Mouse (Mus musculus) lung, adult 10 weeks (tissue): ENCODE data around the gene Gcc2. TPM values are rescaled to one million over a fixed set of nuclear protein-coding genes. Genes with fewer than 3 reads are reported as not detected.

Experiments
- polyA plus RNA-seq: library from polyadenylated mRNA; stranded (reverse); fragments of 350-450 nt; fragmentation: Illumina TruSeq; extraction: RNeasy Lipid Tissue Mini Kit (QIAGEN cat#74804); gene quantifications from one replicate; pipeline ENCODE4 v1.2.3, GENCODE M21; 2014; ENCODE audit warnings: low read depth, low replicate concordance; ENCODE audit not compliant: insufficient read depth

Gene Gcc2
- 22.7 TPM for polyA plus RNA-seq

GRCm38 (mm10) chr10:58255213-58255892, at the start of gene Gcc2:
TSS of gene Gcc2 (plus strand) at chr10:58255497.

GRCm38 (mm10) chr10:58224827-58225785, 30.2 kb upstream of the Gcc2 start, which contains the start of gene AW822073:
TSS of gene AW822073 (minus strand) at chr10:58224930.

GRCm38 (mm10) chr10:58232641-58232969, 22.7 kb upstream of the Gcc2 start, which contains the start of gene Duxf3:
TSS of gene Duxf3 (minus strand) at chr10:58232675.

GRCm38 (mm10) chr10:58236613-58237012, 18.7 kb upstream of the Gcc2 start, which contains the start of gene Gm4981:
TSS of gene Gm4981 (minus strand) at chr10:58236701.

GRCm38 (mm10) chr10:58323028-58323991, 68.0 kb downstream of the Gcc2 start, which contains the start of gene Lims1:
TSS of gene Lims1 (plus strand) at chr10:58323466.

Other genes starting within 250 kb of the Gcc2 start
- not detected for gene AW822073, start 30.6 kb upstream of the Gcc2 start, polyA plus RNA-seq
- gene Duxf3, start 22.8 kb upstream of the Gcc2 start, polyA plus RNA-seq = not detected
- not detected for gene Gm4981, start 18.8 kb upstream of the Gcc2 start, polyA plus RNA-seq
- gene Lims1, start 68.0 kb downstream of the Gcc2 start, polyA plus RNA-seq = 51.9 TPM
- 14.9 TPM for gene Ranbp2, start 191.4 kb downstream of the Gcc2 start, polyA plus RNA-seq
- gene Ccdc138, start 242.5 kb downstream of the Gcc2 start, polyA plus RNA-seq = 2.0 TPM